Mouse (Mus musculus) ovary, postnatal 36 days (tissue): ENCODE results near the gene Rnf169.
"Not testable (repeated sequence)": the region's sequence is repeated elsewhere in the genome, so short reads cannot be mapped to it uniquely, and the experiment has no call there.

Experiments used
- DNase-seq: peaks from one replicate; pipeline ENCODE4 v3.0.0; 2022; ENCODE audit warnings: low spot score, mixed read lengths

Rnf169 gene

DNA sequence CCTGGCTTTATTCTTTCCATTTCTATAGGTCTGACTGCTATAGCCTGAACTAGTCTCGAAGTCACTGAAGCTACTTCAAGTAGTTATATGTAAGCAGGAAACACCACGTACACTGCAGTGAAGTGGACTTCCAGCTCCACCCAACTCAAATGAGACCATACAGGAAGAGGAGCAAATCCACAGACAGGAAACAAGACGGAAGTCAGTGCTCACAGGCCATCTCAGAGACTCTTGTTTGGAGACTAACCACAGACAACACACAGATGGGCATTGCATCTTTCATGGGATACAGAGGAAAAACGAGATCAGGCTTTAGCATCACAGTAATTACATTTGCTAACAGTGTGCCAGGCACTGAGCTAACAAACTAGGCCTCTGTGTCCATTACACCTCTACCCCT, 33.9 kb downstream of the Rnf169 start:
- DNase-seq: no peak

DNA sequence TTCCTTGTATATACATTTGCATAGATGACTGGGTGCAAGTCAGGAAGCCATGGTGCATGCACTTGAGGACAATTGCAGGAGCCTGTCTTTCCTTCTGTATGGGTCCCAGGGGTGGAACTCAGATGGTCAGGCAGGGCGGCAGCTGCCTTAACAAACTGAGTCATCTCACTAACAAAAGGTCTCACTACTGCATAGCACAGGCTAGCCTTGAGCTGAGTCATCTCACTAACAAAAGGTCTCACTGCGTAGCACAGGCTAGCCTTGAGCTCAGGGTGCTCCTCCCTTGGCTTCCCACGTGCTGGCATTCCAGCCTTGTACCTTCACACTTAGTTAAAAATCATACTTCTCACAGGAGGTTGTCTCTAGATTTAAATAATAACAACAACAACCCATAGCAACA, 34.3 kb downstream of the Rnf169 start:
- no peak for DNase-seq

DNA sequence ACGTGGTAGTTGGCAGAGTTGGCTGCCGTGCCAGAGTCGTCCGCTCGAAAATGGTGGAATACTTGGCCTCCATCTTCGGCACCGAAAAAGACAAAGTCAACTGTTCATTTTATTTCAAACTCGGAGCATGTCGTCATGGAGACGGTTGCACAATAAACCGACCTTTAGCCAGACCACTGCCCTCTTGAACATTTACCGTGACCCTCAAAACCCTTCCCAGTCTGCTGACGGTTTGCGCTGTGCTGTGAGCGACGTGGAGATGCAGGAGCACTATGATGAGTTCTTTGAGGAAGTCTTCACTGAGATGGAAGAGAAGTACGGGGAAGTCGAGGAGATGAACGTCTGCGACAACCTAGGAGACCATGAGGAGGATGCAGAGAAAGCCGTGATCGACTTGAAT, 35.2 kb downstream of the Rnf169 start:
- not testable (repeated sequence) for DNase-seq

DNA sequence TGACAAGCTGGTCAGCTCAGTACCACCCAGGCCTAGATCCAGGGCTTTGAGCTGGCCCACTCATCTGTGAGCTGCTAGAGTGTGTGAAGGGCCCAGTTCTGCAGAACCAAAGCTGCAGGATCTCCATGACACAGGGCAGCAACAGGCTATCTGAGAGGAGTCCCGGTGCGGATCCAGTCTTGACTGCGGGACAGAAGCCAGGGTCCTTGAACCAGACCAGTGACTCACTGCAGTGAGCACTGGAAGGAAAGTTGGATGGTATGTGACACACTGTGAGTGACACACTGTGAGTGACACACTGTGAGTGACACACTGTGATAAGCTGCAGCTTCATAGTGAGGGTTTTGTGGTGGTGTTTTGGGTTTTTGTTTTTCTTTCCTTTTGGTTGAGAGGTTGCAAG, 35.7 kb downstream of the Rnf169 start:
- no peak for DNase-seq

DNA sequence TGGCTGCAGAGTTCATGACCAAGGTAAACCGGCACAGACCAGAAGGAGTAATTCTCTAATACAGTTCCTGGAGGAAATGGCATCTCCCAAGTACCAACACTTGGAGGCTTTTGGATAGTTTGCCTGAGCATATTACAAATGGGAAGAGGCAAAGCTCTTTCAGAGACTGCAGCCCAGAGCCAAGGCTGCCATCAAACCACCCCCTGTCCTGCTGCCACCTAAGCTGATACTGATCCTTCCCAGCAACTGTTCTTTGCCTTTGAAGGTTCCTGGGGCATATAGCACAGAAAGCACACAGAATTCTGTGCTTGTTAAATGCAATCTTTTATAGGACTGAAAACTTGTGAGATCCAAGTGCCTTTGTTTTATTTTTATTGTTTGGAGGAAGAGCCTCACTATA, 39.6 kb downstream of the Rnf169 start:
- no peak for DNase-seq

DNA sequence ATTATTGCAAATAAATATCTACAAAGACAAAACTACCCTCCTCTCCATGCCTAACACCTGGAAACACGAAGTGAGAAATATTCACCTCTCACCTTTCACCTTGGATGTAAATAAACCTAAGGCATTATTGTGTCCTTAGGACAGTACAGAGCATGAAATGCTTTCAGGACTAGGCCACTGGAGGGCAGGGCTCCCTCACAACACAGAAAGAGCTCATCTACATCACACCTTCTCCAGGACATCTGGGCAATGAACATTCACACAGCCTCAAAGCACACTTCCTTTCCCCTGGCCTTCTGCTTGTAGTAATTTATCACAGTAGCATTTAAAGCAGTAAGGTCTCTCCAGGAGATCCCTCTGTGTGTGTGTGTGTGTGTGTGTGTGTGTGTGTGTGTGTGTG, 44.5 kb downstream of the Rnf169 start:
- DNase-seq: no peak

DNA sequence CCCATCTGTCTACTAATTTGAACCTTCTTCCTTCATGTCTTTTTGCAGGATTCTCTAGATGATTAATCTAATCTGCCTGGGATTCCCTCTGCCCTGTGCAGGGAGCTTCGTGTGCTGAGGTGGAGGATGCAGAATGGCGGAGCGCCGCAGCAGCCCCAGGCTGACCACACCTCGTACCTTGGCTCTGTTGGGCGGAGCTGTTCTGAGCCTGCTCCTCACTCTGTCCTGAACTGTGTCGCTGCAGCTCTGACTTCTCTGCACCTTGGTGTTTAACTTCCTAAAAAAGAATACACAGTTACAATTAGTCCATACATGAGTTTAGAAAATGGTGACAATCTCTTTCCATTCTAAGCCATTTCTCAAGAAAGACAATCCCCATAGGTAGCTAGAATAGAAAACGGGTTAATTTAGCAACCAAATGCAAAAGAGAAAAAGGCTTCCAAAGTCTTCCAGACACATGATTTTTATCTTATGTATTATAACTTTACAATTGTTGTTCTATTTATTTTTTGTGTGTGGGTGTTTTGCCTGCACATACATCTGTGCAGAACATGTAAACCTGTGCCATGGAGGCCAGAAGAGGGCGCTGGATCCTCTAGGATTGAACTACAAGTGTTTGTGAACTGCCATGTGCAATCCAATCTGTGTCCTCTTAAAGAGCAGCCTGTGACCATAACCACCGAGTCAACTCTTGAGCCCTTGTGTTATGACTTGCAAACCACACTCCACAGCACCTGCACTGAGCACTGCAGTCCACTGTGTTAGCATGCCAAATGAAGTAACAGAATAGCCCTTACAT, 53.1 kb downstream of the Rnf169 start:
- DNase-seq: peak; percentile 51

DNA sequence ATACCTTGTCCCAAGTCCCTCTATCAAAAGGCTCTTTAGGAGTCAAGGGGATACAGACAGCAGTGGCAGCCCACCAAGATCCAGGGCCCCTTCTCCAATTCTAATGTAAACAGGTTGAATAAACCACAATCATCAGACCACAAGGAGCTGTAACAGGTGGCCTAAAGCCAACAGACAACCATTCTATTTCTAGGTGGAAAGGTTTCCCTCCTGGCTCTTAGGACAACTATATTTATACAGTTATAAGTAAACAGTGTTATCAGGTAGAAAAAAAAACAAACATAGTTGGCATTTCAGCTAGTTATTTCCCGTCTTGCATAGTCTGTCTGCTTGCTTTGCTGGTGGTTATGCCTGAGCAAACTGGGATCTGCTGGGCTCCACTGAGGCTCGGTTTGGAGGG, 59.8 kb downstream of the Rnf169 start:
- no peak for DNase-seq

DNA sequence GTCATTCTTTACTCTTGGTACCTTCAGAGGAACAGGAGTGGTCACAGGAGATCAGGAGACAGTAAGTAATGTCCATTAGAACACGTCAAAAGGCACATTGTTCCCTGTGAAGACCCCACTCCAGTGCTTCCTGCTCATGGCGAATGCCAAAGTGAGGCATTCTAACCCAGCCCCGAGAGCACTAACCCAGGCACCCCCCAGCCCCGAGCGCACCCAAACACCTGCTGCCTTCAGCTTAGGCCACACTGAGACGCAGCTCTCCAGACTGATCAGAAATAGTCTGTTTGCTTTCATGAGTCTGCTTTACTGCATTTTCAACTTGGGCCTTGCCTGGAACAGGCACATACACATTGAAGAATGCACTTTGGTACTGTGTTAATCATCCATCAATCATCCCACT, 60.3 kb downstream of the Rnf169 start:
- no peak for DNase-seq

DNA sequence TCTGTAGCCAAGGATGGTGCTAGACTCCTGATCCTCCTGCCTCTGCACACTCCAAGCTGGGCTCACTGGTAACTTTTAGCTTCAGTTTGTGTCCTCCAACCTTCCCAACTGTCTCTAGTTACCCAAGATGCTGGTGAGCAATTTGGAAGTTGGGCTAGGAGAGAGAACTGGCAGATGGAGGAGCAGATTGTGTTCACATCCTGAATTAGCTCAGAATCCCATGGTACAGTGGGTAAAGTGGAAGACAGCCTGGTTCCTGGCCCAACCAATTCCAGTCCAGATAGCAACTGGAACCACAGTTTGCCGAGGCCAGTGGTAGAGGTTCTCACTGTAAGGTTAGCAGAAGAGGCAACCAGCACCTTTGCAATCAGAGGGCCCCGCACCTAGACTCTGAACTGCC, 61.1 kb downstream of the Rnf169 start:
- no peak for DNase-seq

DNA sequence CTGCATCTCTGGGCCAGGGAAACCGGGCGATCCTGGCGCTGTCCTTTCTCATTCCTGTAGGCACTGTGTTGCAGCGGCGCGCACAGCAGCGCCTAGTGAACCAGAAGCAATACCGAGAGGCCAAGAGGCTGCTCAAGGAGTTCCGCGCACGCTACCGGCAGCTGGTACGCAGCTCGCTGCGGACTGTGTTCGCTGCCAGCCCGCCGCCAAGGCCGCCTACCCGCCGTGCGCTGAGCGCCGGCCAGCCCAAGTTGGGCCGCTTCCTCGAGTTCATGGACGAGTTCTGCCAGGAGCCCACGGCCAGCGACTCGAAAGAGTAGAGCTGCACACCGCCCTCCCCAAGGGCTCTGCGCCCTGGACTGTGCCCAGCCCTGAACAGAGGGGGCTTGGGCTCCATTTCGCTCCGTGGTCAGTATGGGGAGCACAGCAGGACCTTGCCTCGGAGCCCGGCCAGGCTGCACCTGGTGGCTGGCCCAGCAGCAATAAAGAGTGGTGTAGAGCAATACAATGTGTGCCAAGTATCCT, 62.9 kb downstream of the Rnf169 start:
- peak; percentile 67 for DNase-seq

DNA sequence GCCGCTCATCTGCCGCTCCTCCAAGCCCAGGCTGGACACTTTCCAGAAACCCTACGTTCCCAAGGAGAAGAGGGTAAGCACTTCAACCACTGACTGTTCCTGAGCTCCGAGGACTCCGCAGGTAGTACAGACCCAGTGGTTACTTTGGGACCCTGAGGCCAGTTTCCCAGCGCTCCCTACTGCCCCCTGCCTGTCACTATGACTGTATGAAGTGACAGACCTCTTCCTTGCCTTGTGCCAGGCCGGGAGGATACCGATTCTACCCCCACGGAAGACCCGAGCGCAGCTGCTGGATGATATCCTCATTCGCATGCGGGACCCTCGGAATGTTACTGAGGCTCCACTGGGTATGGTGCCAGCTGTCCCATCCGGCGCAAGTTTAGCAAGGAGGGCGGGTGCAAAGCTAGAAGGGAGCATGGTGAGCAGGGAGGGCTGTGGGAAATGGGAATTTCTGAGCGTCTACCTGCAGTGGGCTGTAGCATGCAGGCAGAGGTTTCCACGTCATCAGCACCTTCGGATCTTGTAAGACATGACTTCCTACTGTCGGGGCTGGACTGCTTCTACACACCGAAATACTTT, 63.4 kb downstream of the Rnf169 start:
- DNase-seq: peak; percentile 31

DNA sequence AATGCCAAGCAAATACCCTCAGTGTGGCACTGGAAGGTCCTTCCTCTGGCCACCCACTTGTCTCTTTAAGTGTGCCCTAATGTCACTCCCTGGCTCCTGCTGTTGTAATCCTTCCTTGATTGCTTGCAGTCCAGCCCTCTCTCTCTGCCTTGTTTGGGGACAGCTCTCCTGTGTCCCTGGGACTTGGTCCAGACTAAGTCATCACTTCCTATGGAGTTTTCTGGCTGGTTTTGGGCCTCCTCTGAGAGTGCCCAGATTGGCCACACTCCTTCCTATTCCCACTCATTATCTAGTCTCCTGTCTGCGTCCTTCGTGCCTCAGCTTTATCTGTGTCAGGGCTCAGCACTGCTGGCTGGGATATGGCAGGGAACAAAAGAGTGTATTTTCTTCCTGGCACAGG, 64.7 kb downstream of the Rnf169 start:
- DNase-seq: no peak

DNA sequence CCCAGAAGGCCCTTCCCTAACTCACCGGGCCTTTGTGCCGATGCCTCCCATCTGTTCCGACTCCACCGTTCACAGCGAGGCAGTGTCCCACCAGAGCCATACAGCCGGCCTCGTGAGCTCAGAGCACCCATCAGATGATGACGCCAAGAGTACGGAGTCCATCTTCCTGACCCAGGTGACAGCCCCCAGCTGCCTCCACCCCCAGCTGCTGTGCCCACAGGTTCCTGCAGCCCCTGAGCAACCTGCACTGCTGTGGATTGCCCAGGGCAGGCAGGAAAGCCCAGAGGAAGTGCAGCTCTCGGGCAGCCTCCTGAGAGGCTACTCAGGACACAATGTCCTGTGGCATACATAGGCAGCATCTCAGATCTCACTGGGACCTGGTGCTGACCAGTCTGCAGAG, 65.9 kb downstream of the Rnf169 start:
- DNase-seq: no peak

DNA sequence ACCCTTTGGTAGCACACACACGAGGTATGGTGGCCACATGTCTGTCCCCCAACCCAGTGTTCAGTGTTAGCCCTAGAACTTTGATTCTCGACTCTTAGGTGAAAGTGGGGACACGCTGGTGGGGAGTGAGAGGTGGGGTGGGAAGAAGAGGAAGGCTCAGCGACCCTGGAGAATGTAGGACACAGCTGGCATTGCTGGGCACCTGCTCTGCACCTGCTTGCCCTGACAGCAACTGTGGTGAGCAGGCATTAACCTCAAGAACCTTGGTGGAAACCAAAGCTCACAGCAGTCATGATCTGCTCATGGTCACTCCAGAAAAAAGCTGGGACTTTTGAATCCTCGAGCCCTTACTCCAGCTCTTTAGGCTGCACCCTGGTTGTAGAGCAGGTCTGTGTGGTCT, 69.2 kb downstream of the Rnf169 start:
- no peak for DNase-seq

DNA sequence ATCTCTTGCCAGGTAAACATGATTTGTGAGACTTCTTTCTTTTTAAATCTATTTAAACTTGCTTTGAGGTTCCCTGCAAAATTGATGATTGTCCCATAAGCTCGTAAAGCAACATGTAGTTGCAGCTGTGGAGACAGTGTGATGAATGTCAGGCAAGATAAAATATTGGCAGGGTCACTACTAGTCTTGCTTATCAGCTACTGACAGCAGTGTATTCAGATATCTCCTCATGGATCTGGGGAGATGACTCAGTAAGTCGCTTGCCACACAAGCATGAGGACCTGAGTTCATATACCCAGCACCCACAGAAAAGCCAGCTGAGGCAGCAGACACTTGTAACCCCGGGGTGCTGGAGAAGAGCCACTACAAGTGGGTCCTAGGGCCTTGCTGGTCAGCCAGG, 72.8 kb downstream of the Rnf169 start:
- DNase-seq: no peak

DNA sequence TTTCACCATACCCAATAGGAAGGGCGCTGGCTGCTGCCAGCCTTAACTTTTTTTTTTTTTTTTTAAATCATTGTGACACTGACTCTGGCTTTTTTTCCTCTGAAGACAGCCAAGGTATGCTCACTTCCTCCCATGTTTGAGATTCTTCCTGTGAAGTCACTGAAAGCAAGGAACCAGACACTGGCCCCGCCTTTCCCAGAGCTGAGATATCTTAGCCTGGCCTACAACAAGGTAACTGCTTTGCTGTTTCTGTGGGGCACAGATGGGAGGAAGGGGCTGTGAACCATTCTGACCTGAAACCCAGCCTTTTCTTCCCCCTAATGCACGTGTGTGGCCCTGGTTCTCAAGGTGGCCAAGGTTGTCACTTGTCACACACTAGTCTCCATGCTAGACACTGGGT, 73.9 kb downstream of the Rnf169 start:
- DNase-seq: no peak

DNA sequence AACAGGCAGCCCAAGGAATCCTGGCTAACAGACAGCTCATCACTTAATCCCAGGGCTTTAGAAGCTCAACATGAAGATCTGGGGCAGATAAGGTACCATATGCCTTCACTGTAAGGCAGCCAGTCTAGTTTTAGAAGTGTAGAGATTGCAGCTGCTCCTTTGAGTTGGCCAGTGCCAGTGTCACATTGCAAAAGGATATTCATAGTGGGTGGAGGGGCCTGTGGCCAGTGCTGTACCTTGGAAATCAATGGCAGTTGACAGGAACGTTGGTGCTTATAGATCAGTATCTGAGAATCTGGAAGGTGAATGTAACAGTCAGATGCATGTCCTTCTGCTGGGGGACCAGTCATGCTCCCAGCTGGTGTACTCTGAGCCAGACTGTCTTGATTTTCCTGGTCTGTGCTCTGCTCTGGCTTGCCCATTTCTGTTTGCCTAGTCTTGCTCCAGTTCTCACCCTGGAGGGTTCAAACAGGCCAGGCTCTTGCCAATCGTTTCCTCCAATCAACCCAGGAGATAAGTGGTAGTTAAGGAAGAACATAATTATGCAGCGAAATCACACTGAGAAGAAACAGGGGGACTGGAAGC, 75.7 kb downstream of the Rnf169 start:
- DNase-seq: no peak

DNA sequence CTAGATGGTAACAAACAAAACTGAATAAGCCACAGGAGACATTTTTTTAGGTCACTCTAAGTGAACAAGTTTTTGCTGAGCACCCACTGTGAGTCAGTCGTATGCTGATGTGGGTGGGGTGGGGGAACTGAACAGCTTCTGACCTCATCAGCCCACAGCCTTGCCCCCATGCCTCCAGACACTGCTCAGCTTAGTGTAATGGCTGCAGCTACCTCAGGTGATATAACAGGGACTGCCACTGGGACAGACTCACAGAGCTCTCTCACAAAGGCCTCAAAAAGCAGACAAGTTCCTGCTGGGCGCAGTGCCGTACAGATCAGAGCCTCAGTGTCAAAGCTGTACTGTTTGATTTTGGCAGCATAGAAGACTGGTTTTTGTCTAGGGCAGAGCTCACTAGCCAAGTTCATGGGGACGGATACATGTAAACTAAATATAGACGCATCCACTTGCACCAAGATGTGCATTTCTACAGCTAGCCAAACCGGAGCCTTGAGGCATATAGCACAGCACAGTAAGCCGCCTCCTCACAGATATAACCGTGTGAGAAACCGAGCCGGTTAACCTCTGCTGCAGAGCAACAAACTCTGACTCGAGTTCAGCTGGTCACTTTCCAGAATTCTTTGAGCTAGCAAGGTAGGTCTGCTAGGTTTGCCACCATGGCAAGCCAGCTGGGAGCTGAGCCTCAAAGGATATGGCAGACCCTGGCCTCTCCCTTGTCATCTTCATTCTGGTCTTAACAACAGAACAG, 77.2 kb downstream of the Rnf169 start:
- DNase-seq: no peak

DNA sequence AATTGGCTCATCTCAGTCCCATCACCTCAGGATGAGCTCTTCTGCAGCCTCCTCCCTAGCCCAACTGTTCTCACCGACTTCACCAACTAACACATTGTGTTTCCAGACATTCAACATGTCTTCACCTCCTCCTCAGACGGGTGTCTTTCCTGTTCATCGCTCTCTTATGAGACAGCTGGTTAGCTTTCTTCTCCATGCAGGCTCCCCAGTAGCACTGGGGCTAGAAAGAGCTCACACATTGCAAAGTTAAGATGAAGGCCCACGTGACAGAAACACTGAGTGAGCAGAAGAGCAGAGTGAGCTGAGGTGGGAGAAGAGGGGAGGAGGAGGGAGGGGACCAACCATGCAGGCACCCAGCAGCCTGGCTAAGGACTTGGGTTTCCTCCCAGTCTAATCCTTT, 78.0 kb downstream of the Rnf169 start:
- no peak for DNase-seq

DNA sequence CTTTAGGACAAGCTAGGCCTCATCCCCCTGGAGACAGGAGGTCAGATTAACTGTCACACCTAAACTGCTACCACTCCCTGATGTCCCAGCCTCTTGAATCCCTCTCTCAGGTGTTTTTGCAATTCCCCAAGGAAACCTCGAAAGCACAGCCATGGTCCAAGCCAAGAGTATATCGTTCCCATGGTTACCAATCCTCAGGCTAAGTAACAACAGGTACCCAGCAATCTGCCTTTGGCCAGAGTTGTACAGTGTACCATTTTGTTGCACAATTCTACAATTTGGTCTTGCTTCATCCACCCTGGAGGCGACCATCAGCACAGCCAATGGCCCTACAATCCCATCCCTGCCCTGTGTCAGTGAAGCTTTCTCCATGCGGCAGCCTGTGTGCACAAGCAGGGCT, 83.3 kb downstream of the Rnf169 start:
- DNase-seq: no peak

DNA sequence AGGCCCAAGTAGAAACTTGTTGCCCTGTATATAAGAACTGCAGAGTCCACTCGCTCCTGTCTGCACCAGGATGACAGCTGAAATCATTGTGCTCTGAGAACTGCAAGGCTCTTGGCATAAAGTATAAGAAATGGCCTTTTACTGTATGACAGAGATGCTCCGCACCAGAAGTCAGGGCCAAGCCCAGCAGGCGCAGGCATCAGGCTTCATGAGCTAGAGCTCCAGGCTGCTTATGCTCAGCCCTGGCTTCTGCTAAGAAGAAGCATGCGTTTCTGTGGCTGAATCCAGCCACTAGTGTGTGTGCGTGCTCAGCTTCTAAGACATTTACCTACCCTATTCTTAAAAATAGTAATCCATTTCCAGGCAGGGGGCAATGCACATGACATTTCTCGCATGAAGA, 85.8 kb downstream of the Rnf169 start:
- no peak for DNase-seq

DNA sequence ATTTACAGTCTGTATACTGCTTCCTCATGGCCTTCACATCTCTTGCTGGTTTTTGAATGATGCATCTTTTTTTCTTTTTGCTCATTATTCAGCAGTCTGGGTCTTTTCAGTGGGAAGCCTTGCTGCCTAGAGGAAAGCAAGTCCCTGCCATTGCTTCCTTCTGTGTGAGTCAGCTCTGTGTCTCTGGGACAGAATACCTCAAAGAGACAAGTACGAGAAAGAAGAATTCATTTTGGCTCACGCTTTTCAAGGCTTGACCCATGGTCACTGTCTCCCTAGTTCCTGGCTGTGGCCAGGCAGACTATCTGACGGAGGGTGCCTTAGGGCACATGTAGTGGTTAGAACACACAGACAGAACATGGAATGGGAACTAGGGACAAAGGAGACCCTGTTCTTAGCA, 86.3 kb downstream of the Rnf169 start:
- no peak for DNase-seq
